Mouse (Mus musculus) granulocyte monocyte progenitor cell, adult 5-6 weeks (primary cell): ENCODE measurements around the gene Rita1. TPM values are rescaled to one million over a fixed set of nuclear protein-coding genes. Genes with fewer than 3 reads are reported as not detected.
A peak's percentile ranks its signal among the peaks of the same experiment; 100 is the strongest.

Source experiments
- ATAC-seq: replicated peaks from 2 replicates; pipeline ENCODE4 v1.8.0; 2016; ENCODE audit warnings: mild to moderate bottlenecking, moderate TSS enrichment, inconsistent platforms; ENCODE audit not compliant: poor library complexity, severe bottlenecking
- total RNA-seq, 2 experiments: library from RNA; stranded (forward) in 1 of 2; stranded (reverse) in 1 of 2; fragments of 200-712, 200-1000 nt in 1 of 2; fragments of >200 nt in 1 of 2; fragmentation: Nextera tagmentation in 1 of 2; gene quantifications; 2 replicates each; pipeline ENCODE4 v1.2.3; 2014 to 2017

The Rita1 gene
- total RNA-seq (2014; fragmentation: Nextera tagmentation) (3.0 and 5.3 TPM in 2 replicates), total RNA-seq (2017) (1.8 and 3.9 TPM in 2 replicates)

GRCm38 (mm10) chr5:120612442-120612821 is at the start of gene Rita1, which contains the start of gene Ddx54:
Gene Rita1 (minus strand): TSS chr5:120612589.
Gene Ddx54 (plus strand): TSS chr5:120612739.
- ATAC-seq = peak; percentile 77

GRCm38 (mm10) chr5:120660816-120661215 is 48.4 kb upstream of the Rita1 start:
- ATAC-seq = no peak

- no peak for ATAC-seq
Observed at GRCm38 (mm10) chr5:120656281-120656751, 43.9 kb upstream of the Rita1 start.

GRCm38 (mm10) chr5:120653873-120654272 is 41.5 kb upstream of the Rita1 start:
- no peak for ATAC-seq

- ATAC-seq = no peak
Observed at GRCm38 (mm10) chr5:120652915-120653701, 40.7 kb upstream of the Rita1 start.

GRCm38 (mm10) chr5:120651230-120651629 is 38.8 kb upstream of the Rita1 start:
- ATAC-seq = no peak

- no peak for ATAC-seq
Observed at GRCm38 (mm10) chr5:120649938-120650337, 37.5 kb upstream of the Rita1 start.

- peak; percentile 29 for ATAC-seq
Observed at GRCm38 (mm10) chr5:120649374-120649933, 37.1 kb upstream of the Rita1 start.

- peak; percentile 69 for ATAC-seq
Observed at GRCm38 (mm10) chr5:120648569-120649373, 36.4 kb upstream of the Rita1 start, which contains the start of gene Rasal1. Gene Rasal1 (plus strand): TSS chr5:120648812.

GRCm38 (mm10) chr5:120647814-120648491 is 35.6 kb upstream of the Rita1 start:
- no peak for ATAC-seq

- ATAC-seq = no peak
Observed at GRCm38 (mm10) chr5:120647361-120647760, 35.0 kb upstream of the Rita1 start.

GRCm38 (mm10) chr5:120645851-120646250 is 33.5 kb upstream of the Rita1 start:
- ATAC-seq = no peak

GRCm38 (mm10) chr5:120644227-120644626 is 31.8 kb upstream of the Rita1 start:
- no peak for ATAC-seq

GRCm38 (mm10) chr5:120643365-120644085 is 31.1 kb upstream of the Rita1 start:
- ATAC-seq = peak; percentile 79

GRCm38 (mm10) chr5:120640094-120640493 is 27.7 kb upstream of the Rita1 start:
- ATAC-seq = no peak

- ATAC-seq = no peak
Observed at GRCm38 (mm10) chr5:120635633-120636032, 23.2 kb upstream of the Rita1 start.

GRCm38 (mm10) chr5:120634860-120635259 is 22.5 kb upstream of the Rita1 start:
- no peak for ATAC-seq

- no peak for ATAC-seq
Observed at GRCm38 (mm10) chr5:120634131-120634530, 21.7 kb upstream of the Rita1 start, which contains the start of gene Cfap73. Gene Cfap73 (minus strand): TSS chr5:120634235.

GRCm38 (mm10) chr5:120631892-120632291 is 19.5 kb upstream of the Rita1 start:
- no peak for ATAC-seq
